Mouse (Mus musculus): ENCODE results near the gene Rap2c.

The Rap2c gene

GRCm38 (mm10) chrX:51017851-51018785, at the start of gene Rap2c:
Rap2c (minus strand) TSS chrX:51018018.
- peak; percentile 19 for DNase-seq (ENCODE audit: low read depth, low spot score)

- DNase-seq (ENCODE audit: low read depth, low spot score) = no peak
Measured at GRCm38 (mm10) chrX:51066539-51067286, 48.9 kb upstream of the Rap2c start.

GRCm38 (mm10) chrX:51065773-51066172, 48.0 kb upstream of the Rap2c start:
- DNase-seq (ENCODE audit: low read depth, low spot score) = peak; percentile 19

- DNase-seq (ENCODE audit: low read depth, low spot score) = no peak
Measured at GRCm38 (mm10) chrX:51065158-51065664, 47.4 kb upstream of the Rap2c start.

GRCm38 (mm10) chrX:51060220-51060619, 42.4 kb upstream of the Rap2c start:
- no peak for DNase-seq (ENCODE audit: low read depth, low spot score)

- DNase-seq (ENCODE audit: low read depth, low spot score) = no peak
Measured at GRCm38 (mm10) chrX:51058741-51059140, 40.9 kb upstream of the Rap2c start.

- DNase-seq (ENCODE audit: low read depth, low spot score) = no peak
Measured at GRCm38 (mm10) chrX:51058317-51058716, 40.5 kb upstream of the Rap2c start.

GRCm38 (mm10) chrX:51051680-51052461, 34.1 kb upstream of the Rap2c start:
- no peak for DNase-seq (ENCODE audit: low read depth, low spot score)

GRCm38 (mm10) chrX:51035678-51036209, 17.9 kb upstream of the Rap2c start:
- no peak for DNase-seq (ENCODE audit: low read depth, low spot score)

GRCm38 (mm10) chrX:51019884-51020283, 2.1 kb upstream of the Rap2c start:
- no peak for DNase-seq (ENCODE audit: low read depth, low spot score)

GRCm38 (mm10) chrX:51018786-51019179, 965 bp upstream of the Rap2c start:
- peak; percentile 63 for DNase-seq (ENCODE audit: low read depth, low spot score)

- DNase-seq (ENCODE audit: low read depth, low spot score) = no peak
Measured at GRCm38 (mm10) chrX:51016926-51017325, 892 bp downstream of the Rap2c start.

- DNase-seq (ENCODE audit: low read depth, low spot score) = no peak
Measured at GRCm38 (mm10) chrX:51012280-51012679, 5.5 kb downstream of the Rap2c start.

GRCm38 (mm10) chrX:51010323-51010722, 7.5 kb downstream of the Rap2c start:
- no peak for DNase-seq (ENCODE audit: low read depth, low spot score)

GRCm38 (mm10) chrX:51000791-51001190, 17.0 kb downstream of the Rap2c start:
- no peak for DNase-seq (ENCODE audit: low read depth, low spot score)

GRCm38 (mm10) chrX:50995310-50995709, 22.5 kb downstream of the Rap2c start:
- no peak for DNase-seq (ENCODE audit: low read depth, low spot score)

- no peak for DNase-seq (ENCODE audit: low read depth, low spot score)
Measured at GRCm38 (mm10) chrX:50991324-50991723, 26.5 kb downstream of the Rap2c start.

- DNase-seq (ENCODE audit: low read depth, low spot score) = no peak
Measured at GRCm38 (mm10) chrX:50989940-50990339, 27.9 kb downstream of the Rap2c start.

- DNase-seq (ENCODE audit: low read depth, low spot score) = no peak
Measured at GRCm38 (mm10) chrX:50988581-50988980, 29.2 kb downstream of the Rap2c start.

GRCm38 (mm10) chrX:50978428-50978827, 39.4 kb downstream of the Rap2c start:
- DNase-seq (ENCODE audit: low read depth, low spot score) = no peak

GRCm38 (mm10) chrX:50972145-50972544, 45.7 kb downstream of the Rap2c start:
- DNase-seq (ENCODE audit: low read depth, low spot score) = no peak
